Mouse (Mus musculus) neural tube, embryonic 12.5 days (tissue): Measurements from ENCODE around the gene Wdfy2. TPM values are rescaled to one million over a fixed set of nuclear protein-coding genes. Genes with fewer than 3 reads are reported as not detected.
A peak's percentile ranks its signal among the peaks of the same experiment; 100 is the strongest.

Source experiments
- ATAC-seq: fragments of 200-750 bp; cut with Nextera tagmentation; 2 replicates; pipeline ENCODE4 v1.8.0; 2017; ENCODE audit warnings: low read depth, mild to moderate bottlenecking, moderate TSS enrichment, moderate library complexity; ENCODE audit not compliant: low FRiP score
- H3K27ac ChIP-seq: fragments of 300-500 bp; sonication (generic); 2 replicates; pipeline ENCODE4 v1.5.1; 2016
- H3K27me3 ChIP-seq: fragments of 300-500 bp; sonication (generic); replicated peaks from 2 replicates; pipeline ENCODE4 v1.6.1; 2016; ENCODE audit warnings: mild to moderate bottlenecking
- H3K36me3 ChIP-seq: fragments of 300-500 bp; sonication (generic); 2 replicates; pipeline ENCODE4 v1.6.1; 2016; ENCODE audit warnings: mild to moderate bottlenecking
- H3K4me1 ChIP-seq: fragments of 300-500 bp; sonication (generic); 2 replicates; pipeline ENCODE4 v1.6.1; 2016
- H3K4me2 ChIP-seq: fragments of 300-500 bp; sonication (generic); replicated peaks from 2 replicates; pipeline ENCODE4 v1.6.1; 2016; ENCODE audit warnings: mild to moderate bottlenecking
- H3K4me3 ChIP-seq: fragments of 300-500 bp; sonication (generic); 2 replicates; pipeline ENCODE4 v1.5.1; 2016
- H3K9ac ChIP-seq: fragments of 300-500 bp; sonication (generic); 2 replicates; pipeline ENCODE4 v1.6.1; 2016; ENCODE audit warnings: mild to moderate bottlenecking
- H3K9me3 ChIP-seq: fragments of 300-500 bp; sonication (generic); 2 replicates; pipeline ENCODE4 v1.6.1; 2016; ENCODE audit warnings: mild to moderate bottlenecking
- WGBS: fragments of 180-500 bp; shearing (Covaris S2); methylation state at CpG from one replicate; pipeline ENCODE4 v1.1.7; 2016; 5-methylcytosine and 5-hydroxymethylcytosine counted together
- polyA plus RNA-seq: library from polyadenylated mRNA; unstranded; fragments of >200 nt; fragmentation: Nextera tagmentation; extraction: Ambion mirVana; gene quantifications from 2 replicates; pipeline ENCODE4 v1.2.1, GENCODE M21; 2016

The Wdfy2 gene
- polyA plus RNA-seq, 1 experiment from 2014 or later, result 13.0 TPM

DNA sequence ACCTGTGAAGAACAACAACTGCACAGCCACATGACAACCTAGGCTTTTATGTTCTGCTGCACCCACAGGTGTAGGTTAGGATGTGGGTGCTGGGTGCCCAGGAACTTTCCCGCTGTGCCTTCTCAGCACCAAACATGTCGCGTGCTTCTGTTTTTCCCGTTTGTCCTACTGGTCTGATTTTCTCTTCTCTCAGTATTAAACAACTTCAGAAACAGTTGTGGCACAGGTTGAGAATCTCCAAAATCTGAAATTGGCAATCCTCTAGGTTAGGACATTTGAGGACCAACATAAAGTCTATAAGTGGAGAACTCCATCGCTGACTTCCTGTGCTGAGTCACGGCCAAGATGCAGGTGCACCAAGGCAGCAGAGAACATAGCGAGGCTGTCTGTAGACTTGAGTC, 32.8 kb downstream of the Wdfy2 start:
- 97% methylated on average over 7 of the region's 7 CpGs for WGBS
- Histone ChIP-seq H3K9ac (no peak overlapping the region), H3K27me3 (no peaks in the 10 kb centered on the region), H3K9me3 (no peaks in the 10 kb centered on the region), H3K4me2 (no peak overlapping the region), H3K36me3 (no peaks in the 10 kb centered on the region), H3K27ac (no peak overlapping the region), H3K4me3 (no peak overlapping the region), H3K4me1 (peaks cover 11% of the 10 kb centered on the region)
- ATAC-seq, result no peak

DNA sequence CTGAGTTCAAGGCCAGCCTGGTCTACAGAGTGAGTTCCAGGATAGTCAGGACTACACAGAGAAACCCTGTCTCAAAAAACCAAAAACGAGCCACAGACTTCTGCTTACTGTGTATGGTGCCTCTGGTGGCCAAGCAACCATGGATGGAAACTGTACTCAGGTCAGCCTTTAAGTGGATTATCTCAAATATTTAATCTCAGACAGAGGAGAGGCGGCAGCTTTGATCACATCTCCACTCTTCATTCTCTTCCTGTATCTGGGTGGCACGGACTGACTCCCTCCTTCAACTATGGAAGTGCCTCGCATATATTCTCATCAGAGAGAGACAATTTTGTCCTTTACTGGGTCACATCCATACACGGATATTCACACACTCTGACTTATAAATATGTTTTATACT, 34.0 kb downstream of the Wdfy2 start:
- H3K36me3 ChIP-seq, result no peaks in the 10 kb centered on the region
- H3K27me3 ChIP-seq, result no peaks in the 10 kb centered on the region
- 98% methylated on average over 5 of the region's 5 CpGs for WGBS
- no peak overlapping the region for H3K9ac ChIP-seq
- H3K4me2 ChIP-seq, result no peak overlapping the region
- no peak overlapping the region for H3K27ac ChIP-seq
- no peak for ATAC-seq
- H3K4me3 ChIP-seq, result no peak overlapping the region
- peaks cover 11% of the 10 kb centered on the region for H3K4me1 ChIP-seq
- H3K9me3 ChIP-seq, result no peaks in the 10 kb centered on the region

DNA sequence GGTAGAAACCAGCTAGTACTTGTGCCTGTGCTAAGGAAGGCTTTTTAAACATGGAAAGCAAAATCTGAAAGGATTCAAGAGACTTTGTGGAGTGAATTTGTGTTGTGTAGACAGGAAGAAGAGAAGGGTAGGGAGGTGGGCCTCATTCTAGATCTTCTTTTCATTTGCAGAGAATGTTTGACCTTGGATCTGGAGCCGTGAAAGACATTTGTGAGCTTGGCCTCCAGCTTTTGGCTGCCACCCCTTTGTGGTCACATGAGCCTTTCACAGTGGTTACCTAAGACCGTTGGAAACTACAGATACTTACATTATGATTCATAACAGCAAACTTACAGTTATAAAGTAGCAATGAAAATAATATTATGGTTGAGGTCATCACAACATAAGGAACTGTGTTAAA, 34.5 kb downstream of the Wdfy2 start:
- WGBS, result 85% methylated on average over 2 of the region's 2 CpGs
- Histone ChIP-seq H3K9me3 (no peaks in the 10 kb centered on the region), H3K4me2 (no peak overlapping the region), H3K4me3 (no peak overlapping the region), H3K9ac (no peak overlapping the region), H3K4me1 (peaks cover 11% of the 10 kb centered on the region), H3K27ac (no peak overlapping the region), H3K36me3 (no peaks in the 10 kb centered on the region), H3K27me3 (no peaks in the 10 kb centered on the region)
- no peak for ATAC-seq

DNA sequence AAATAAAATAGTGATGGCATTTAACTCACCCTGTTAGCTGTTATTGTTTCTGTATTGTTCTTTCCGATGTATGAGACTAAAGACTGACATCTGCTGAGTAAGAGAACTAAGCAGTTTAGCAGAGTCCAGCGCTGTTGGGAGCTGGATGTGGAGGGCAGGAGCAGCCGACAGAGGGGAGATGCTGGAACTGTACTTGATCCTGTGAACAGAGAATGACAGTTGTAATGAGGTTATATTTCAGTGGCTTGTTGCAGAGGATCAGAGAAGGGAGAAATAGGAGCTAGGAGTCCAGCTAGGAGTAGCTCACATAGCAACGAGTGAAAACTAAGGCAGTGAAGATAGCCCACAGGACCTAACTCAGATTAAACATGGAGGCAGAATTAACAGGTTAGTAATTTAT, 36.3 kb downstream of the Wdfy2 start:
- Histone ChIP-seq H3K36me3 (no peaks in the 10 kb centered on the region), H3K4me1 (peaks cover 6% of the 10 kb centered on the region; the same call in 1 of the 2 replicates), H3K4me2 (no peak overlapping the region; the same call in 1 of the 2 replicates), H3K9me3 (no peaks in the 10 kb centered on the region), H3K27ac (no peak overlapping the region), H3K9ac (no peak overlapping the region), H3K4me3 (no peak overlapping the region), H3K27me3 (no peaks in the 10 kb centered on the region)
- WGBS, result 36% methylated on average over 4 of the region's 4 CpGs
- peak; percentile 48; the same call in 1 of the 2 replicates for ATAC-seq

DNA sequence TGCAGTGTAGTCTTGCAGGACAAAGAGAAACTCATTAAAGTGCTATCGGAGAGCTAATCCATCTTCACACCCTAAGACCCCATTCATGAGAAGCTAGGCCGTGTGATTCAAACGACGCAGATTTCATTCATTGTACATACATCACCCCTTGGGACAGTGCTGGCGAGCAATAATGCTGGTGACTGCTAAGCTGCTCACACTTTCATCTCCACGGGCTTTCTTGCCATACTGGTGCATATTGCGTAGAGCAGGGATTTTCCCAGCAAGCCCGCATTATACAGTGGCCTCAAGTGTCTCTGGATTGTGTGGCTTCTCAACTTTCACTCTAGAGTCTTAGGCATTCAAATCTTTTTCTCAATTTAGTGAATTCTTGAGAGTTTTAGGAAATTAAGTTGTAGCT, 36.9 kb downstream of the Wdfy2 start:
- H3K9ac ChIP-seq, result no peak overlapping the region
- no peaks in the 10 kb centered on the region for H3K27me3 ChIP-seq
- peak overlapping the region; percentile 18; the same call in 1 of the 2 replicates for H3K4me2 ChIP-seq
- peaks cover 12% of the 10 kb centered on the region for H3K4me1 ChIP-seq
- H3K9me3 ChIP-seq, result no peaks in the 10 kb centered on the region
- WGBS, result 19% methylated on average over 8 of the region's 8 CpGs
- no peak overlapping the region for H3K4me3 ChIP-seq
- ATAC-seq, result peak; percentile 48; the same call in 1 of the 2 replicates
- no peak overlapping the region for H3K27ac ChIP-seq
- no peaks in the 10 kb centered on the region for H3K36me3 ChIP-seq

DNA sequence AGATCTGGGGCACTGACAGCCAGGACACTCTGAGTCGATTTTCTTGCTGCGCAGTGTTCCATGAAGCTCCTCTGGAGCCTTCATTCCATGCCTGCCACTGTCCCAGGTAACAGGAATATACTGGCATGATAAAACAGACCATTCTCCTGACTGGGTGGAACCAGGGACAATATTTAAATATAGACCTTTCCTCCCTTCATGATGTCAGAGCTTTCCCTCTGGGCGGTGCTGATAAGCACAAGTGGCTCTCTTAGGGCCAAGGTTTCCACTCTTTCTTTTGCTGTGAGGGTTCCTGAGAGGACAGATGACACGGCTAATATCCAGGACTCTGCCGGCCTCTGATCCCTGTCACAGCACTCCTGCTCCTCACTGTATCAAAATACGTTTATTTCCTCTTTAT, 40.6 kb downstream of the Wdfy2 start:
- Histone ChIP-seq H3K9ac (no peak overlapping the region), H3K4me3 (no peak overlapping the region), H3K4me2 (no peak overlapping the region), H3K9me3 (no peaks in the 10 kb centered on the region), H3K4me1 (peaks cover 33% of the 10 kb centered on the region), H3K27ac (no peak overlapping the region), H3K27me3 (no peaks in the 10 kb centered on the region), H3K36me3 (no peaks in the 10 kb centered on the region)
- WGBS, result 76% methylated on average over 6 of the region's 6 CpGs
- no peak for ATAC-seq

DNA sequence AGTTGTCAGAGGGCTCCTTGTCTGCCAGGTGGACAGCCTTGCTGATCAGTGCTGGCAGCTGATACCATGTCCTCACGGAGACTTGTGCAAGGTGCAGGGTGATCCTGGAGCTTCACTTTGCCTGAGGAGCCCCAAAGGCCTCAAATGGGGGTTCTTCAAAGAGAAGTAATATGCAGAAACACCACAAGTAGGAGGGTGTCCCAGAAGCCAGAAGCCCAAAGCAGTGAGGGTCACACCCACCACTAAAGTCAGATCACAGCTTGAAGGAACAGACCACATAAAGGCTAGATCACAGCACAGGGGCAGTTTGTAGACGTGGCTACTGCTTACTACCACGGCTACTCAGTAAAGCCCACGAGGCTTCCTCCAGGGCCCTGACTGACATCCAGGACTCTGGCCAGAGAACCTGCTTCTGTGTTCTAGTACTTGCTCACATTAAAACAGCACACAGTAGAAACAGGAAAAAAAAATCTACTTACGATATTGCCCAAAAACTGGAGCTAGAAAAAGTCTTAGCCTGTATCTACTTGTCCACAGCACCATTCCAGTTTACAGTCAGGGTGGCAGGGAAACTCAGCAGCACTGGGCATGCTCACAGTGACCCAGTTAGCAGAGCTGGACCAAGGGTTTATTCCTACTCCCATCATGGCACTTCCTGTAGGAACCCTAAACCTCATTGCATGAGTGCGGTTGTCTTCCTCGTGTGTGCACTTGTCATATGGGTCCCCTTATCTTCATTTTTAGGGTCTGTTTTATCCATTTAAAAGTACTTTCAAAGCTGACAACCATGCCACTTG, 41.4 kb downstream of the Wdfy2 start:
- no peak for ATAC-seq
- whole genome bisulfite sequencing, result 60% methylated on average over 7 of the region's 7 CpGs
- no peak overlapping the region for H3K4me2 ChIP-seq
- H3K36me3 ChIP-seq, result no peaks in the 10 kb centered on the region
- H3K27me3 ChIP-seq, result no peaks in the 10 kb centered on the region
- peaks cover 32% of the 10 kb centered on the region for H3K4me1 ChIP-seq
- no peak overlapping the region for H3K9ac ChIP-seq
- no peaks in the 10 kb centered on the region for H3K9me3 ChIP-seq
- H3K27ac ChIP-seq, result no peak overlapping the region
- H3K4me3 ChIP-seq, result no peak overlapping the region

DNA sequence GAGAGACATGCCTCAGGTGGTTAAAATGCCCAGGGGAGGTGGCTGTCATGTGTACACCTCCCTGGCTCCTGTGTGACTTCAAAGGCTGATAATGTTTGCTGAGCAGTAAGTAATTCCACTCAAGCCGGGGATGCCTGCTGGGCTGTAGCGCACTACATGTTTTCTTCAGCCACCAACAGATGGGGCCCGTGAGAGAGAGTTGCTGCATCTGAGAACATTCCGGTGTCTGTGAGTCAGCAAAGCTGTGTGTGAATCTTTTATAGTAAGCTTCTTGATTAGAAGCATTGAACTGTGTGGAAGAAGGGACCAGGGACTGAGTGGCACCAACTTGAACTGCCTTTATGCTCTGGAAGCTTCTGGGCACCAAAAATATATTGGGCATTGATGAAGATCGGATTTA, 42.0 kb downstream of the Wdfy2 start:
- H3K4me2 ChIP-seq, result 0 out of 2 replicates have a peak overlapping the region, but pooled peaks have one; percentile 3
- WGBS, result 14% methylated on average over 5 of the region's 5 CpGs

DNA sequence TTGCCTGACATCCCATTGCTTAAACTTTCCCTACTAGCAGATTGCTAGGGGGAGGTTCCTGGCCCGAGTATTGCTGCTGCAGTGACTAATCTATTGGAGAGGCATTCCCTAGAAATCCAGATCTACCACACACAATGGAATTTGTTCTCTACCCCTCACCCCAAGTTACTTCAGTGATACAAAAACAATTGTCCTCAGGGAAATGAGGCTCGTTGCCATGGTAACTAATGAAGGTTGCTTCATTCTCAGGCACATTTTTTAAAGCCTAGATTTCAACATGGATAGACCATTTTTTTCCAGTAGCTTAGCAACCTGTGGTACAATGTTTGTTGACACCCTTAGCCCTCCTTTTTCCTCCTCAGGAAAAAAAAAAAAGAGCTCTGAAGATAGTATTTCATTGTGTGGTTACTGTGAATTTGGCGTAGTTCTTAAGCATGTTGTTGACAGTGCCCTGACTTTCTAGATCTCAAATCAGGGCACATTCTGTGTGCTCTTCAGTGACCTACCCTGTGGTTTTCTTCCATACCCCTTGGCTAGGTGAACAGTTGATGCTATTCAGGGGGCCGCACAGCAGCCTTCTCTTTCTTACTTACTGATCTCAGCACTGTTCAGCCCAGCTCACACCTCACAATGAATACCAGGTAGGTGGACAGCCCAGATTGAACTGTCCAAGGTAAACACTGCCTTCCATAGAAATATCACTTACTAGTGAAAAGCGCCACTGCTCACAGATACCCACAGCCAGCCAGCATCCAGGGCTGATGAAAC, 42.8 kb downstream of the Wdfy2 start:
- H3K27me3 ChIP-seq, result no peaks in the 10 kb centered on the region
- WGBS, result 42% methylated on average over 5 of the region's 5 CpGs
- no peaks in the 10 kb centered on the region for H3K9me3 ChIP-seq
- H3K4me3 ChIP-seq, result no peak overlapping the region
- H3K36me3 ChIP-seq, result no peaks in the 10 kb centered on the region
- H3K4me1 ChIP-seq, result peaks cover 30% of the 10 kb centered on the region
- H3K27ac ChIP-seq, result no peak overlapping the region
- peak; percentile 78; the same call in 1 of the 2 replicates for ATAC-seq
- H3K9ac ChIP-seq, result no peak overlapping the region
- 0 out of 2 replicates have a peak overlapping the region, but pooled peaks have one; percentile 3 for H3K4me2 ChIP-seq

More for the DNA sequence above, 42.0 kb downstream of the Wdfy2 start:
- Histone ChIP-seq H3K9me3 (no peaks in the 10 kb centered on the region), H3K4me3 (no peak overlapping the region), H3K9ac (no peak overlapping the region), H3K27me3 (no peaks in the 10 kb centered on the region), H3K27ac (no peak overlapping the region), H3K36me3 (no peaks in the 10 kb centered on the region), H3K4me1 (peaks cover 30% of the 10 kb centered on the region)
- peak; percentile 82 for ATAC-seq

DNA sequence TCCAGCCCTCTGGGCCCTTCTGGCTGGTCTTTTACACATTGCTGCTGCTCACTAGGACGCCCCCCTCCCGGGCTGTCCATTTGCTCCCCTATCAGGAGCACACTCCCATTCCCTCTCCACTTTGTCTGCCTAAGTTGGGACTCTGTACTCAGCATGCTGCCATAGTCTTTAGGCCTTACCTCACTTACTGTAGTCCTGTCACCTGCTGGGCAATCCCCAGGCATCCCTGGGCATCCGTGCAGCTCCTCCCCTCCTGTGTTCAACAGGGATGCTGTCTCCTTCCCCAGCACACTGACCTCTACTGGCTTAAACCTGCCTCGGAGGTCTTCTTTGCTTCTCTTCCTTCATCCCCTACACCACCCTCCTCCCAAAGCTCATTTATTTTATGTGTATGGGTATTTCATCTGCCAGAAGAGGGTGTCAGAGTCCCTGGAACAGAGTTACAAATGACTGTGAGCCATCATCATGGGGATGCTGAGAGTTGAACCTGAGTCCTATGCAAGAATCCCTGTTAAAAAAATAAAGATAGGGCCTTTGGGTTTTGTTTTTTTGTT, 44.7 kb downstream of the Wdfy2 start:
- no peaks in the 10 kb centered on the region for H3K9me3 ChIP-seq
- no peaks in the 10 kb centered on the region for H3K27me3 ChIP-seq
- no peak for ATAC-seq
- no peak overlapping the region for H3K4me3 ChIP-seq
- H3K36me3 ChIP-seq, result no peaks in the 10 kb centered on the region
- no peak overlapping the region for H3K27ac ChIP-seq
- H3K4me1 ChIP-seq, result peaks cover 30% of the 10 kb centered on the region
- H3K9ac ChIP-seq, result no peak overlapping the region
- WGBS, result 32% methylated on average over 4 of the region's 4 CpGs
- H3K4me2 ChIP-seq, result no peak overlapping the region

DNA sequence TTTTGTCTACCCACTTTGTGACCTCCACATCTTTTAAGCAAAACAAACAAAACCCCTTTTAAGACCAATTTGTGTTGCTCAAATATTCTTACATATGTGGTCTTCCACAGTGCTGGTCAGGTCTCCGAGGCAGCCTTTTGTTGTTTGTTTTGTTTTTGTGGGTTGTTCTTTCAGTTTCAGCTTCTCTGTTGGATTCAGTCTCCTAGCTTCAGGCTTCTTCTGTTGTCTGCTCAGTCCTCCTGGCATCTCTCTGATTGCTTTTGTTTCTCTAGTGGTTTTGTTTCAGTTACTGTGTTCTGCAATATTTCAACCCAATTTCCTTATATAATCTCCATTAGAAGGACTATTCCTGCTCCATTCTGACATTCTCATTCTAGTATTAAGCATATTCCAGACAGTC, 46.1 kb downstream of the Wdfy2 start:
- Histone ChIP-seq H3K4me1 (peaks cover 29% of the 10 kb centered on the region), H3K4me2 (no peak overlapping the region), H3K27me3 (no peaks in the 10 kb centered on the region), H3K36me3 (no peaks in the 10 kb centered on the region), H3K4me3 (no peak overlapping the region), H3K9ac (no peak overlapping the region), H3K27ac (no peak overlapping the region), H3K9me3 (no peaks in the 10 kb centered on the region)
- no peak for ATAC-seq
- 66% methylated on average over 1 of the region's 1 CpGs for WGBS

DNA sequence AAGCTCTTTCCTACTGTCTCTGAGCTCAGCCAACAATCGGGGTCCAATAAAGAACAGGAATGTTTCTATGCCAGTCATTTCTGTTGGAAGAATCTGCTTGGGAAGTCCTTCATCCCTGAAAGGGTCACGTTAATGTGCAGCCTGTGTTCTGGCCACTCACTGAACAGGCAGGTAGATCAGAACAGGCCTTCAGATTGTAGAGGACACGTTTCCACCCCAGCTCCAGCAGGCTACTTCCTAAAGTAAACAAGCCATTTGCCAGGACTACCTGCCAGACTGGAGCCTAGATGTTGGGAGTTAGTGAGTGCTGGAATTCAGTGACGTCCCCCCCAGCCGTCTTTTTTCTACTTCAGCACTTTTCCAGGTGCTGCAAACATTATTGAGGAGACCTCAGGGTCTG, 46.7 kb downstream of the Wdfy2 start:
- no peak for ATAC-seq
- Histone ChIP-seq H3K27ac (no peak overlapping the region), H3K36me3 (no peaks in the 10 kb centered on the region), H3K27me3 (no peaks in the 10 kb centered on the region), H3K9ac (no peak overlapping the region), H3K4me1 (peaks cover 23% of the 10 kb centered on the region), H3K4me3 (no peak overlapping the region), H3K4me2 (no peak overlapping the region), H3K9me3 (no peaks in the 10 kb centered on the region)
- WGBS, result 56% methylated on average over 5 of the region's 5 CpGs
